Mouse (Mus musculus): ENCODE measurements around the gene Mrpl2.

DNA sequence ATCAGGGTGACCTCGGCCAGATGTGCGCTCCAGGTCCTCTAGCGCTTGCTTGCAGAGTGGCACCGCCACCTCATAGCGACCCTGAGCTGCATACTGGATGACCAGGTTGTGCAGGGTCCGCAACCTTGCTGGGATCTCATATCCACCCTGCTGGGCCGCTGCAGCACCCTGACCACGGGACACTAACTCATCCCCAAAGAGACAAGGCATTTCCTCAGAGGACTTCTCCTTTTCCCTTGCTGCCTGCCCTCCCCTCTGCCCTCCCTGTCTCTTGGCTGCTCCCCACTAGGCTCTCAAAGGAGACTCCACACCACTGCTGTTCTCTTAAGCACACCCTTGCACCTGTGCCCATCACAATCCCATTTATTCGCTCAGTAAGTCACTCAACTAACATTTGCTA is 6.1 kb upstream of the Mrpl2 start:
- TF ChIP-seq CTCF (IDR thresholded peaks at IDR 0.05; ENCODE audit: low read depth, low read length) (no peak), POLR2A (IDR thresholded peaks at IDR 0.05; ENCODE audit: borderline replicate concordance, low read depth, low read length) (no peak; the same call in 1 of the 2 replicates)

All from bone marrow macrophage, adult 2 months (primary cell).